Mouse (Mus musculus): ENCODE results near the gene Cenpa.

DNA sequence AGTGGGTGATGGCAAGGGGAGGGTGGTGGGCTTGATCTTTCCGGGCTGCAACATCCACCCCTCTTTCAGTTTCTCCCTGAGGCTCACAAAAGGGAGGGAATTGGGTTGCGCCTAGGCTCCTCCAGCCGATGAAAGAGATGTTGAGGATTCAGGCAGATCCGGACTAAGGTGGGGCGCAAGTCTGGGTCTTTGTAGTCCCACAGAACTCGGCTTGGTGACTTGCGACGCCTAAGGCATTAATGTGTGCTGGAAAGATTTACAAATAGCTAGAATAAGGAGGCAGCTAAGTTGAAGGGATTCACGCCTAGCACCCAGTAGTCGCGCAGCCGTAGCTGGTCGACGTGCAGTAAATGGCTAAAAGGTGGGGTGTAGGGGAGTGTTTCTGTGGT lies 45.4 kb downstream of the Cenpa start:
- no peak for TF ChIP-seq CTCF (IDR thresholded peaks at IDR 0.05; ENCODE audit: control insufficient read depth, insufficient read depth, insufficient read length)
- no peak for TF ChIP-seq MYOD1 (IDR thresholded peaks at IDR 0.05; ENCODE audit: control insufficient read depth, insufficient read length, low read depth)
- no peak for TF ChIP-seq MAX (IDR thresholded peaks at IDR 0.05)
- TF ChIP-seq MYOG (IDR thresholded peaks at IDR 0.05; ENCODE audit: control insufficient read depth, extremely low read depth, insufficient read length): no peak
- TF ChIP-seq USF1 (IDR thresholded peaks at IDR 0.05; ENCODE audit: low read depth): no peak
- TF ChIP-seq CEBPB (IDR thresholded peaks at IDR 0.05; ENCODE audit: low read depth): no peak
